Mouse (Mus musculus) lung, embryonic 14.5 days (tissue): Measurements from ENCODE around the gene Zfp775. TPM values are rescaled to one million over a fixed set of nuclear protein-coding genes. Genes with fewer than 3 reads are reported as not detected.

Experiments used
- ATAC-seq: fragments of 200-750 bp; cut with Nextera tagmentation; 2 replicates; pipeline ENCODE4 v1.8.0; 2017; ENCODE audit warnings: mild to moderate bottlenecking, moderate TSS enrichment, moderate library complexity; ENCODE audit not compliant: insufficient read depth
- DNase-seq: peaks from one replicate; pipeline ENCODE4 v3.0.0-alpha.2; 2015
- H3K27ac ChIP-seq: fragments of 300-500 bp; sonication (generic); 2 replicates; pipeline ENCODE4 v1.5.1; 2014; ENCODE audit warnings: low read depth, mild to moderate bottlenecking, moderate library complexity
- H3K27me3 ChIP-seq: fragments of 300-500 bp; sonication (generic); 2 replicates; pipeline ENCODE4 v1.6.1; 2014; ENCODE audit warnings: low read length, control low read depth; ENCODE audit not compliant: insufficient read depth
- H3K36me3 ChIP-seq: fragments of 300-500 bp; sonication (generic); 2 replicates; pipeline ENCODE4 v1.6.1; 2014; ENCODE audit warnings: control low read depth; ENCODE audit not compliant: insufficient read depth
- H3K4me1 ChIP-seq: fragments of 300-500 bp; sonication (generic); 2 replicates; pipeline ENCODE4 v1.6.1; 2014; ENCODE audit warnings: antibody characterized with exemption, control low read depth; ENCODE audit not compliant: insufficient read depth
- H3K4me2 ChIP-seq: fragments of 300-500 bp; sonication (generic); 2 replicates; pipeline ENCODE4 v1.6.1; 2014; ENCODE audit warnings: mild to moderate bottlenecking
- H3K4me3 ChIP-seq: fragments of 300-500 bp; sonication (generic); 2 replicates; pipeline ENCODE4 v1.5.1; 2014; ENCODE audit warnings: low read depth, low read length
- H3K9ac ChIP-seq: fragments of 300-500 bp; sonication (generic); 2 replicates; pipeline ENCODE4 v1.6.1; 2014
- H3K9me3 ChIP-seq: fragments of 300-500 bp; sonication (generic); 2 replicates; pipeline ENCODE4 v1.6.1; 2016; ENCODE audit warnings: low read depth, low read length, control low read depth
- CTCF ChIP-seq: IDR thresholded peaks from 2 replicates; pipeline ENCODE4 v1.5.1; 2016; ENCODE audit warnings: antibody characterized with exemption, low read depth
- WGBS: fragments of 180-500 bp; shearing (Covaris S2); extraction: QIAGEN DNeasy Blood & Tissue Kit; methylation state at CpG from one replicate; pipeline ENCODE4 v1.1.7; 2014; 5-methylcytosine and 5-hydroxymethylcytosine counted together
- polyA plus RNA-seq: library from polyadenylated mRNA; unstranded; fragments of >200 nt; fragmentation: Nextera tagmentation; extraction: Ambion mirVana; gene quantifications from 2 replicates; pipeline ENCODE4 v1.2.1, GENCODE M21; 2014

Zfp775 gene
- 7.6 and 7.8 TPM in 2 replicates for polyA plus RNA-seq

GRCm38 (mm10) chr6:48601271-48602079, at the start of gene Zfp775:
TSS of gene Zfp775 (plus strand) at chr6:48602063.
- TF ChIP-seq CTCF = peak; percentile 17; the same call in 1 of the 2 replicates

GRCm38 (mm10) chr6:48552918-48553317, 48.9 kb upstream of the Zfp775 start:
- no peak overlapping the region for H3K4me2 ChIP-seq
- H3K4me3 ChIP-seq = no peak overlapping the region
- no peak overlapping the region for H3K9ac ChIP-seq
- no peaks in the 10 kb centered on the region for H3K36me3 ChIP-seq
- DNase-seq = peak; percentile 77
- no peak for ATAC-seq
- H3K4me1 ChIP-seq = no peaks in the 10 kb centered on the region; the same call in 1 of the 2 replicates
- no peak overlapping the region for H3K27ac ChIP-seq
- 70% methylated on average over 4 of the region's 4 CpGs for WGBS
- no peaks in the 10 kb centered on the region for H3K9me3 ChIP-seq
- TF ChIP-seq CTCF = no peak
- no peaks in the 10 kb centered on the region for H3K27me3 ChIP-seq

More at GRCm38 (mm10) chr6:48601271-48602079, at the start of gene Zfp775:
- DNase-seq = peak; percentile 98
- peak; percentile 99 for ATAC-seq
- Histone ChIP-seq H3K9ac (peak within 1 kb of the TSS; percentile 83), H3K4me3 (peak within 1 kb of the TSS; percentile 76), H3K4me2 (peak within 1 kb of the TSS; percentile 94), H3K4me1 (peaks cover 3% of the 10 kb centered on the region), H3K27ac (peak within 1 kb of the TSS; percentile 67), H3K9me3 (peaks cover 18% of the 10 kb centered on the region), H3K27me3 (no peaks in the 10 kb centered on the region), H3K36me3 (peaks cover 38% of the 10 kb centered on the region)
- 4% methylated on average over 42 of the region's 42 CpGs for WGBS

DNA sequence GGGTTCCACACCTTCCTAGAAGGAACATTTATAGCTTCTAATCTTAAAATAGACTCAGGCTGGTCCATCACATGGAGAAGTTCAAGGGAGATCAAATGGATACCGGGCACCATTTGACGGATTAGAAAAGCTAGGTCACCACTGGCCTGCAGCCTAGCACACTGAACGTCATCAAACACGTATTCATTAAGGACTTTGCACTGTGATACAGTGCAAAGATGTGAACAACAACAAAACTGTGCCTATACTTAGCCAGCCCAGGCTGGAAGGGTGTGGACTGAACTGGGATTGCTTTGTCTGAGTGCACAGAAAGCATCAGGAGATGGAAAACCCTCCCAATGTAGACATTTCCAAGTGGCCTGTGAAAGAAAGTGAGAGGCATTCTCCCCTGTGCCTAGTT, 48.0 kb upstream of the Zfp775 start:
- no peak for TF ChIP-seq CTCF
- Histone ChIP-seq H3K4me3 (peak overlapping the region; percentile 49), H3K4me2 (peak overlapping the region; percentile 79), H3K36me3 (no peaks in the 10 kb centered on the region), H3K4me1 (no peaks in the 10 kb centered on the region; the same call in 1 of the 2 replicates), H3K9ac (peak overlapping the region; percentile 71; the same call in 1 of the 2 replicates), H3K27ac (peak overlapping the region; percentile 98), H3K27me3 (no peaks in the 10 kb centered on the region), H3K9me3 (no peaks in the 10 kb centered on the region)
- 78% methylated on average over 4 of the region's 4 CpGs for WGBS
- ATAC-seq (no peak), DNase-seq (no peak)

- peak; percentile 91 for ATAC-seq
- Histone ChIP-seq H3K27ac (peak within 1 kb of the TSS; percentile 98), H3K9ac (peak within 1 kb of the TSS; percentile 71), H3K4me3 (peak within 1 kb of the TSS; percentile 49), H3K4me1 (no peaks in the 10 kb centered on the region; the same call in 1 of the 2 replicates), H3K4me2 (peak within 1 kb of the TSS; percentile 79), H3K36me3 (no peaks in the 10 kb centered on the region), H3K27me3 (no peaks in the 10 kb centered on the region), H3K9me3 (no peaks in the 10 kb centered on the region)
- WGBS = under 1% methylated on average over 39 of the region's 39 CpGs
- no peak for TF ChIP-seq CTCF
- DNase-seq = peak; percentile 99
Measured at GRCm38 (mm10) chr6:48554280-48555103, 47.4 kb upstream of the Zfp775 start, which contains the start of gene Lrrc61. TSS of gene Lrrc61 (plus strand) at chr6:48554796.

GRCm38 (mm10) chr6:48555104-48555890, 46.6 kb upstream of the Zfp775 start:
- peak overlapping the region; percentile 98 for H3K27ac ChIP-seq
- DNase-seq (peak; percentile 89), ATAC-seq (peak; percentile 89)
- TF ChIP-seq CTCF = no peak
- H3K36me3 ChIP-seq = no peaks in the 10 kb centered on the region
- no peaks in the 10 kb centered on the region; the same call in 1 of the 2 replicates for H3K4me1 ChIP-seq
- WGBS = 23% methylated on average over 14 of the region's 14 CpGs
- H3K4me2 ChIP-seq = peak overlapping the region; percentile 79
- no peaks in the 10 kb centered on the region for H3K9me3 ChIP-seq
- peak overlapping the region; percentile 49 for H3K4me3 ChIP-seq
- H3K9ac ChIP-seq = peak overlapping the region; percentile 71
- H3K27me3 ChIP-seq = no peaks in the 10 kb centered on the region

DNA sequence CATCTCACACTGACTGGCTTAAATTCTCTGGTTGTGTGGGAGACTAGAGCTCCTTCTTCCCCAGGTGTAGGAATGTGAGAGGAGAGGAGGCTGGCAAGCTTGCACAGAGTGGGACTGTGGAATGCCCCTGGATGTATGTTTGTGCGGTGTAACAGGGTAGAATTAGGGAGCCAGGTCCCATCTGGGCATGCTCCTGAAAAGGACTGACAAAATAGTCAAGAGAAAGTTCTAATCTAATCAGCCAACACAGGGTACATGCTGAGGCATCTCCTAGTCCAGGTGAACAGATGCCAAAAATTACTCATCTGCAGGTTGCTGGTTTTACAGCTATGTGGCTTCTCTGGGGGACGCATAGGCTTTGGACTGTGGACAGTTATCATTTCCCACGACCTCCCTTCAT, 45.9 kb upstream of the Zfp775 start:
- WGBS = 79% methylated on average over 3 of the region's 3 CpGs
- H3K4me2 ChIP-seq = no peak overlapping the region
- no peak for DNase-seq
- no peaks in the 10 kb centered on the region for H3K9me3 ChIP-seq
- ATAC-seq = no peak
- H3K9ac ChIP-seq = no peak overlapping the region
- no peaks in the 10 kb centered on the region for H3K36me3 ChIP-seq
- no peak overlapping the region for H3K4me3 ChIP-seq
- peak overlapping the region; percentile 24; the same call in 1 of the 2 replicates for H3K27ac ChIP-seq
- no peak for TF ChIP-seq CTCF
- H3K27me3 ChIP-seq = no peaks in the 10 kb centered on the region
- no peaks in the 10 kb centered on the region; the same call in 1 of the 2 replicates for H3K4me1 ChIP-seq
